Mouse (Mus musculus) midbrain, embryonic 11.5 days (tissue): ENCODE results near the gene Uchl3. TPM values are rescaled to one million over a fixed set of nuclear protein-coding genes. Genes with fewer than 3 reads are reported as not detected.

ENCODE experiments used
- ATAC-seq: fragments of 200-750 bp; cut with Nextera tagmentation; 2 replicates; pipeline ENCODE4 v1.8.0; 2017; ENCODE audit warnings: moderate TSS enrichment, moderate library complexity; ENCODE audit not compliant: low FRiP score
- DNase-seq: peaks from one replicate; pipeline ENCODE4 v3.0.0; 2015; ENCODE audit warnings: low spot score; ENCODE audit errors: missing footprints
- H3K27ac ChIP-seq: fragments of 300-500 bp; sonication (generic); 2 replicates; pipeline ENCODE4 v1.5.1; 2014; ENCODE audit warnings: low read depth, low read length
- H3K27me3 ChIP-seq: fragments of 300-500 bp; sonication (generic); 2 replicates; pipeline ENCODE4 v1.6.1; 2014; ENCODE audit warnings: mild to moderate bottlenecking, low read length, moderate library complexity, mixed read lengths; ENCODE audit not compliant: control insufficient read depth, insufficient read depth
- H3K36me3 ChIP-seq: fragments of 300-500 bp; sonication (generic); 2 replicates; pipeline ENCODE4 v1.6.1; 2014; ENCODE audit warnings: mild to moderate bottlenecking, low read length, moderate library complexity, mixed read lengths; ENCODE audit not compliant: control insufficient read depth, insufficient read depth
- H3K4me1 ChIP-seq: fragments of 300-500 bp; sonication (generic); 2 replicates; pipeline ENCODE4 v1.6.1; 2014; ENCODE audit warnings: low read length; ENCODE audit not compliant: control insufficient read depth, insufficient read depth
- H3K4me2 ChIP-seq: fragments of 300-500 bp; sonication (generic); 2 replicates; pipeline ENCODE4 v1.6.1; 2014; ENCODE audit warnings: mild to moderate bottlenecking, moderate library complexity
- H3K4me3 ChIP-seq: fragments of 300-500 bp; sonication (generic); 2 replicates; pipeline ENCODE4 v1.5.1; 2014; ENCODE audit warnings: low read depth, low read length
- H3K9ac ChIP-seq: fragments of 300-500 bp; sonication (generic); 2 replicates; pipeline ENCODE4 v1.6.1; 2014; ENCODE audit warnings: low read length
- H3K9me3 ChIP-seq: fragments of 300-500 bp; sonication (generic); 2 replicates; pipeline ENCODE4 v1.6.1; 2016; ENCODE audit warnings: low read length; ENCODE audit not compliant: control insufficient read depth
- WGBS: fragments of 180-500 bp; shearing (Covaris S2); extraction: QIAGEN DNeasy Blood & Tissue Kit; methylation state at CpG from one replicate; pipeline ENCODE4 v1.1.7; 2014; 5-methylcytosine and 5-hydroxymethylcytosine counted together
- polyA plus RNA-seq: library from polyadenylated mRNA; unstranded; fragments of >200 nt; fragmentation: Nextera tagmentation; extraction: Ambion mirVana; gene quantifications from 2 replicates; pipeline ENCODE4 v1.2.1, GENCODE M21; 2014

The Uchl3 gene
- polyA plus RNA-seq, 1 experiment from 2014 or later, result 164 TPM

- H3K4me2 ChIP-seq, result no peak overlapping the region
- H3K36me3 ChIP-seq, result no peaks in the 10 kb centered on the region
- 93% methylated on average over 5 of the region's 5 CpGs for WGBS
- H3K4me1 ChIP-seq, result no peaks in the 10 kb centered on the region
- no peaks in the 10 kb centered on the region for H3K9me3 ChIP-seq
- no peak for DNase-seq
- ATAC-seq, result no peak
- H3K27ac ChIP-seq, result no peak overlapping the region
- no peak overlapping the region for H3K9ac ChIP-seq
- H3K4me3 ChIP-seq, result no peak overlapping the region
- H3K27me3 ChIP-seq, result no peaks in the 10 kb centered on the region
Measured at GRCm38 (mm10) chr14:101707088-101707487, 53.3 kb downstream of the Uchl3 start.

- Histone ChIP-seq H3K27me3 (no peaks in the 10 kb centered on the region), H3K4me1 (no peaks in the 10 kb centered on the region), H3K9me3 (no peaks in the 10 kb centered on the region), H3K36me3 (no peaks in the 10 kb centered on the region), H3K4me3 (no peak overlapping the region), H3K4me2 (no peak overlapping the region), H3K27ac (no peak overlapping the region), H3K9ac (no peak overlapping the region)
- WGBS, result 64% methylated on average over 2 of the region's 2 CpGs
- DNase-seq, result no peak
- ATAC-seq, result no peak
Measured at GRCm38 (mm10) chr14:101714414-101714813, 60.6 kb downstream of the Uchl3 start.

- Histone ChIP-seq H3K9me3 (no peaks in the 10 kb centered on the region), H3K27ac (no peak within 1 kb of the TSS), H3K4me2 (peak within 1 kb of the TSS; percentile 98), H3K4me3 (peak within 1 kb of the TSS; percentile 60), H3K9ac (peak within 1 kb of the TSS; percentile 57), H3K36me3 (no peaks in the 10 kb centered on the region), H3K4me1 (peaks cover 11% of the 10 kb centered on the region), H3K27me3 (peaks cover 34% of the 10 kb centered on the region)
- peak; percentile 97 for DNase-seq
- under 1% methylated on average over 51 of the region's 51 CpGs for WGBS
- ATAC-seq, result peak; percentile 85
Measured at GRCm38 (mm10) chr14:101729237-101729971, 75.6 kb downstream of the Uchl3 start, which contains the start of the genes Gm9922 and Lmo7. TSS of gene Gm9922 (minus strand) at chr14:101729814. TSS of gene Lmo7 (plus strand) at chr14:101729957.

- Histone ChIP-seq H3K4me1 (peaks cover 11% of the 10 kb centered on the region), H3K9ac (peak overlapping the region; percentile 57), H3K27me3 (peaks cover 34% of the 10 kb centered on the region), H3K36me3 (no peaks in the 10 kb centered on the region), H3K9me3 (no peaks in the 10 kb centered on the region), H3K4me2 (peak overlapping the region; percentile 98), H3K27ac (no peak overlapping the region), H3K4me3 (peak overlapping the region; percentile 60)
- ATAC-seq, result peak; percentile 72
- 1% methylated on average over 28 of the region's 28 CpGs for WGBS
- peak; percentile 92 for DNase-seq
Measured at GRCm38 (mm10) chr14:101729972-101730692, 76.4 kb downstream of the Uchl3 start.

- Histone ChIP-seq H3K36me3 (no peaks in the 10 kb centered on the region), H3K4me3 (no peak overlapping the region), H3K9me3 (no peaks in the 10 kb centered on the region), H3K4me1 (peaks cover 11% of the 10 kb centered on the region), H3K27me3 (peaks cover 24% of the 10 kb centered on the region), H3K9ac (no peak overlapping the region), H3K4me2 (no peak overlapping the region), H3K27ac (no peak overlapping the region)
- 29% methylated on average over 10 of the region's 10 CpGs for WGBS
- ATAC-seq (no peak), DNase-seq (peak; percentile 83)
Measured at GRCm38 (mm10) chr14:101733542-101734303, 80.0 kb downstream of the Uchl3 start.

- DNase-seq (no peak), ATAC-seq (no peak)
- 73% methylated on average over 4 of the region's 4 CpGs for WGBS
- no peak overlapping the region for H3K4me3 ChIP-seq
- H3K9me3 ChIP-seq, result no peaks in the 10 kb centered on the region
- H3K4me2 ChIP-seq, result no peak overlapping the region
- H3K36me3 ChIP-seq, result no peaks in the 10 kb centered on the region
- no peak overlapping the region for H3K27ac ChIP-seq
- no peaks in the 10 kb centered on the region for H3K27me3 ChIP-seq
- no peak overlapping the region for H3K9ac ChIP-seq
- no peaks in the 10 kb centered on the region for H3K4me1 ChIP-seq
Measured at GRCm38 (mm10) chr14:101737501-101737900, 83.7 kb downstream of the Uchl3 start.

Other genes starting within 250 kb of the Uchl3 start
- 4.1 and 4.5 TPM in 2 replicates for gene Tbc1d4, start 44.8 kb upstream of the Uchl3 start, polyA plus RNA-seq
- 119 and 121 TPM in 2 replicates for gene Commd6, start 13.3 kb upstream of the Uchl3 start, polyA plus RNA-seq
- not detected in 2 replicates for gene Gm9922, start 75.8 kb downstream of the Uchl3 start, polyA plus RNA-seq
- gene Lmo7, start 76.0 kb downstream of the Uchl3 start, polyA plus RNA-seq, result 0.82 and 2.5 TPM in 2 replicates